Mouse (Mus musculus): ENCODE results near the gene Cd209f.
A peak's percentile ranks its signal among the peaks of the same experiment; 100 is the strongest.
"Not testable (repeated sequence)": the region's sequence is repeated elsewhere in the genome, so short reads cannot be mapped to it uniquely, and the experiment has no call there.

The Cd209f gene

GRCm38 (mm10) chr8:4105735-4106134 lies at the start of gene Cd209f:
Cd209f (minus strand) TSS chr8:4105835.
- not testable (repeated sequence) for DNase-seq

DNA sequence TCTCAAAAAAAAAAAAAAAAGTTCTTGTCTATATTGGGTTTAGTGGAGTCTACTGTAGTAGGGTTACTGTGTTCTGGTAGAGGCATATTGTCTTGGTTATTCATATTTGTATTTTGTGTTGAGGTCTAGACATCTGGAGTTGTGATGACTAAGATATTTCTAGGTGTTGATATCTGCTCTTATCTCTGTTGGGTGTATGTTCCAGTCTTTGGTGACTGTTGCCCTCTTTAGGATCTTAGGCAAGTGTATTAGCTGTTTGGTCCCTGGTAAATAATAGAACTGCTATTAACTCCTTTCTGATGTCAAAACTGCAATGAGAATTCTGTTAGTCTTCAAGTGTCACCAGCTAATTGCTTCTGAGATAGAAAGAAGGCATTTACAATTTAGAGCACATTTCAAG lies 49.2 kb upstream of the Cd209f start:
- DNase-seq: no peak

- no peak for DNase-seq
Observed at GRCm38 (mm10) chr8:4147272-4147671, 41.6 kb upstream of the Cd209f start.

GRCm38 (mm10) chr8:4141721-4142120 lies 36.1 kb upstream of the Cd209f start:
- peak; percentile 36 for DNase-seq

GRCm38 (mm10) chr8:4139660-4140646 lies 34.3 kb upstream of the Cd209f start:
- peak; percentile 86 for DNase-seq

DNA sequence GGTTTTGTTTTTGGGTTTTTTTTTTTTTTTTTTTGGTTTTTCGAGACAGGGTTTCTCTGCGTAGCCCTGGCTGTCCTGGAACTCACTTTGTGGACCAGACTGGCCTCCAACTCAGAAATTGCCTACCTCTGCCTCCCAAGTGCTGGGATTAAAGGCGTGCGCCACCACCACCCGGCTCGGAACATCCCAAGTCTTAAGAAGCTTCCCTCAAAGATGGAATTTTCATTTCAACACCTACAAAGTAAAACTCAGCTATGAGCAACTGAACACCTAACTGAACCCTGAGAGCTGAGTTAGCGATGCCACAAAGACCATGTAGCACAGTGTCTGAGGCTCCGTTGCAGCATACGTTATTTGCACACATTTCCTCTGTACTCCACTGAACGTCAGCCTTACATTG lies 28.2 kb upstream of the Cd209f start, which contains the start of gene Cd209g:
Gene Cd209g, plus strand, starts transcription at position 301 of the 400 bp plus-strand sequence.
- no peak for DNase-seq

DNA sequence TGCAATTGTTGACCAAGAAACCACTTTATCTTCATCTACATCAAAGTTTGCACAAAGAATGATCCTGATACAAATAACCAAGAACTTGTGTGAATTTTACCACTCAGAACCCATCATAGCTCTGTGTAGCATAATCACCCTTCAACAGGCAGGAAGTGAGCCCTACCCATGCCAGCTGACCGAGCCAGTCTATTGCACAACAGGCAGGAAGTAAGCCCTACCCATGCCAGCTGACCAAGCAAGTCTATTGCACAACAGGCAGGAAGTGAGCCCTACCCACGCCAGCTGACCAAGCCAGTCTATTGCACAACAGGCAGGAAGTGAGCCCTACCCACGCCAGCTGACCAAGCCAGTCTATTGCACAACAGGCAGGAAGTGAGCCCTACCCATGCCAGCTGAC lies 17.1 kb downstream of the Cd209f start:
- not testable (repeated sequence) for DNase-seq

GRCm38 (mm10) chr8:4087180-4087722 lies 18.4 kb downstream of the Cd209f start:
- DNase-seq: peak; percentile 24
